Mouse (Mus musculus) adrenal gland, postnatal 25 days (tissue): ENCODE data around the gene Fer1l4. TPM values are rescaled to one million over a fixed set of nuclear protein-coding genes. Genes with fewer than 3 reads are reported as not detected.

Experiments
- DNase-seq: peaks from one replicate; pipeline ENCODE4 v3.0.0; 2021; ENCODE audit warnings: mixed read lengths
- long read RNA-seq: library from polyadenylated mRNA; stranded (forward); transcript quantifications from one replicate; pipeline ENCODE4 v2.0.0, GENCODE M21; 2021
- total RNA-seq: library from RNA; stranded (reverse); gene quantifications from 2 replicates; pipeline ENCODE4 v1.2.3, GENCODE M21; 2021

Gene Fer1l4
- not detected in 2 replicates for total RNA-seq
- long read RNA-seq, result 0 reads

- DNase-seq, result no peak
These were observed at the start of gene Fer1l4 for GRCm38 (mm10) chr2:156052816-156053215. Gene Fer1l4 (minus strand): TSS chr2:156052947.

GRCm38 (mm10) chr2:156091926-156092325, 39.2 kb upstream of the Fer1l4 start:
- DNase-seq, result no peak

GRCm38 (mm10) chr2:156089799-156090198, 37.1 kb upstream of the Fer1l4 start:
- no peak for DNase-seq

DNA sequence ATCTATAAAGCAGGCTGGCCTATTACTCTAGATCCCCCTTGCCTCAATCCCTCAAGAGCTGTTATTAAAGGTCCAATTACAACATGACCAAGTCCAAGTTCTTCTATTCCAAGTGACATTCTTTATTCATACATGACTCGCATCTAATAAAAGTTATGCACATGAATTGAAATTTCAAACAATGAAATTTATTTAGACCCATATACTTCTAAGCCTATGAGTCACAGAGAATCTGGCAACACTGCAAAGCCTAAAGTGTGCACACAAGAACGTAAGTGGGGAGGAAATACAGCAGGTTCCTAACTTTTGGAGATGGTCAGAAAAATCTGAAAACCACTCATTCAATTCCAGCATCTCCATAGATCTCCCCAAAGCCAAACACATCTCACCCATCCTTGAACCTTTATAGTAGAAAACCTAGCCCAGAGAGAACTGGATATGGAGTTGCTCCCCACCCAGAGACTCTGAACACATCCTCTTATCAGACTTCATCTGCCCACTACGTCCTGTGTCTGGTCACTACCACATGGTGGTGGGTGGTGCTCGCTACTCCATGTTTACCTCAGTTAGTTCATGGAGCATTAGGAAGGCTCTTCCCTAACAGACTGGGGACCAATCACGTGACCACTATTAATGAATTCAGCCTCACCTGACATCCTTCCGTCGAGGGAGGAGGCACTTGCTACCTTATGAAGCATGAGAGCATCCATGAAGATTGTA, 34.8 kb upstream of the Fer1l4 start:
- no peak for DNase-seq

DNA sequence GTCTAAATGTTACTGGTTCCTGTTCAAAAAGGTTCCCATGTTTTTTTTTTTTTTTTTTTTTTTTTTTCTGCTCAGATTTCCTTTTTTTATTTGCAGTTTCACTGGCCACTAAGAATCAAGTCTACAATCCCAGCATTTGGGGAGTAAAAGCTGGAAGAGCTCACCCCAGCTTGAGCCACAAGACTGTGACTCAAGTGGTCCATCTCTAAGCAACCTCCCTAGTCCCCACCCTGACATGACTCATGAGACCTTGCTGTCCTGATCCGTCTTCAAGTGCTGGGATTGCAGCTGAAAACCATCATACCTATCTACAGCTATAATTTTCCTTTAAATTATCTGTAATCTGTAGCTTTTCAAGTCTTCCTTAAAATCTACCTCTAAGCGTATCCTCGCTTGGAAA, 31.8 kb upstream of the Fer1l4 start:
- DNase-seq, result no peak

GRCm38 (mm10) chr2:156080391-156080790, 27.6 kb upstream of the Fer1l4 start:
- DNase-seq, result no peak

DNA sequence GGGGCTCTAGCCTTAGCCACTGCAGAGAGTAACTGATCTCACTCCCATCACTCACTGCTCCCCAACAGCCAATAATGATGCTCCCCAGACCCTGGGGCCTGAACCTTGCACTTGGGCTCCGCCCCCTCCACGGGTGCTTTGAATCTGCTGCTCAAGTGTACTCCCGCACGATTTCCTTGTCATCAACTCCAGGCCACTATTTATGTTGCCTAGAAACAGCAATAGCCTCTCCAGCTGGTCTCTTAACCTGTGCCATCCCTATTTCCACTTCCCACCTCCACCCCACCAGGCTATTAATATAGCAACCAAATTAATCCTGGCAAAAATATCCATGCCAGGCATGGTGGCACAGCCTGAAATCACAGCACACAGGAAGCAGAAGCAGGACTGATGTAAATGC, 26.9 kb upstream of the Fer1l4 start:
- DNase-seq, result no peak

DNA sequence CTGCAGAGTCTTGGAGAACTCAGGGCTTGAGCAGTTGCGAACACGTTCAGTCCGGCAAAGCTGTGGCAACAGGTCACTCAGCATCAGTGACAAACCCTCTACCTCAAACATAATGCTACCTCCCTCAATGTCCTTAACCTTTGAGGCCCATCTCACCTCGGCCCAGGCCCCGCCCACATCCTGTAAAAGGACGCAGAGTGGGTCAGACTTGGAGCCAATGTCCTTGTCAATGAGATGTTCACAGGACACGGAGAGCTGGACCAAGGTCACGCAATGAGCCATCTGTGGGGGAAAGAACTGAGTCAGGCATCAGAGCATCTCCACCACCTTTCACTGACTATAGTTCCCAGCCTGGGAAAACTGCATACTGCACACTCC, 26.4 kb upstream of the Fer1l4 start:
- peak; percentile 51 for DNase-seq

DNA sequence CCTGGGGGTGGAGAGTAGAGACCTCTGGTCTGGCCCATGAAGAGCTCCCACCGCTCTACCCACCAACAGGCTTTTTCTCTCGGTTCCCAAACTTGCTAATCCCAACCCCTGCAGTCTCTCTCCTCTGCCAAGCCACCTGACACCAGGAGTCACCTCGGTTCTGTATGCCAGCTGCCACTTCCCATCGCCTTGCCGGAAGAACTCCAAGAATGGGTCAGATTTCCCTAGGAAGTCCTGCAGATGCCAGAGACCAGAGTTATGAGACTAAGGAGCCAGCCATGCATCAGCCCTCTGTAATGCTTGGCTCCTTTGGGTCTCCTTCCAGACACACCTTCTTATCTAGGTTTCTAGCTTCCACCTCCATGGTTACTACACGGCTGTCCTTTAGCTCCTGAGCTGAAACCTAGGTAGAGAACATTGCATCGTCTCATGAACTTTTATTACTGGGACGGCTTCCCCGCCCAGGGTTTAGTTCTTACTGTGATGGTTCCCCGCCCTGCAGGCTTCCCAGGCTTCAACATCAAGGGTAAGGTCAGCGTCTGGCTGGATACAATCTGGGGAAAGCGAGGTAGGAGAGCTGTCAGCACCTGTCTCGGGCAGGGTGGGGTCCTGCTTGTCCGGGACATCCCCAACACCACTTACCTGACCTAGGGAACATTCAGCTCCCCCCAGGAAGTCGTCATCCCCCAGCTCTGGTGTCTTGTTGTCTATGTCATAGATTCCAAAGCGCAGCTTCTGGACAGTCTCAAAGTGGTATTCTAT, 25.9 kb upstream of the Fer1l4 start:
- DNase-seq, result no peak

- DNase-seq, result no peak
These were observed 24.7 kb upstream of the Fer1l4 start for GRCm38 (mm10) chr2:156077461-156077860.

DNA sequence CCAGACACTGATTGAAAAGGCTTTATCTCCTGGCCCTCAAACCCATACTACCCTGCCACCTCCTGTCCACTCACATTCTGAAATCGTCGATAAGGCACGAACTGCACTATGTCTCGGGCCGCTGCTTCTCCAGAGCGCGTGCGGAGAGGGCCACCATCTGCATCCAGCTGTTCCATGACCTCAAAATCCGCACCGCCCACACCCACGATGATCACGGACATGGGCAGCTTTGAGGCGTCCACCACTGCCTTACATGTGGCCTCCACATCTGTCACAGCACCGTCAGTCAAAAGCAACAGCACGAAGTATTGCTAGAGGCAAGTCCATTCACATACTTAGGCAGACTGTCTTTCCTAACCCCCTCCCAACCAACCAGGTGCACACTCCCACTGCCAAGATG, 21.0 kb upstream of the Fer1l4 start:
- no peak for DNase-seq

- DNase-seq, result no peak
These were observed 18.5 kb upstream of the Fer1l4 start for GRCm38 (mm10) chr2:156071236-156071635.

GRCm38 (mm10) chr2:156067916-156068315, 15.2 kb upstream of the Fer1l4 start:
- no peak for DNase-seq

DNA sequence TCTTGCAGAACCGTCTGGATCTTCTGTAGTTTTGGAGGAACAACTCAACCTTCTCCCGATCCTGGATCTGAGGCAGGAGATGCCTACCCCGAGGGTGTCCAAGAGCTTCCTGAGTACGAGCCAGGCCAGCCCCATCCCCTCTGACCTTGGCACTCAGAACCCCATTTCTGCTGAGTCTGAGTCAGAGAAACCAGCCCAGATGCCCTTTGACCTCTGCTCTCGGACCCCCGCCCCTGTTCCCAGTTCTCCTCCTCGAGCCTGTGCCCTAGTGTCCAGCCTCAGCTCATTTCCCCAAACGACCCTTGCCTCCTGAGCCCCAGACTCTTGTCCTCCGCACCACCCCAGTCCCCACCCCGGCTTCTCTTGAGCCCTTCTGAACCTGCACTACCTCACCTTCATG, 13.4 kb upstream of the Fer1l4 start:
- no peak for DNase-seq

- peak; percentile 90 for DNase-seq
These were observed 12.6 kb upstream of the Fer1l4 start, which contains the start of gene Spag4 for GRCm38 (mm10) chr2:156065099-156066041. Gene Spag4 (plus strand): TSS chr2:156065175.

DNA sequence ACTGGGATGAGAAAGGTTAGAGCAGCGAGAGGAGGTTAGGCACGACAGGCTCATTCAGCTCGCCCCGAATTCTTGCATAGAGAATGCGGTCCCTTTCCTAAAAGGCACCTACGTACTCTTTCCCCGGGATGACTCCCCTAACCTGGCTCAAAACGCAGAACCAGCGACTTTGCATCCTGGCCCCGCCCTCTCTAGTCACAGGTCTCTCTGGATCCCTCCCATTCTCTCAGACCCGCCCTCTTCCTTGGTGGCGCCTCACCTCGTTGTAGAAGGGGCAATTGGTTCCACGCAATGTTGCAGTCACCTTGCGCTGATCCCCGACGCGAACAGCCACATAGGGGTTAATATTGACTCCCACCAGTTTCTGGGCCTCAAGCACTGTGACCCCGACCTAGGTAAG, 4.8 kb downstream of the Fer1l4 start:
- DNase-seq, result no peak

DNA sequence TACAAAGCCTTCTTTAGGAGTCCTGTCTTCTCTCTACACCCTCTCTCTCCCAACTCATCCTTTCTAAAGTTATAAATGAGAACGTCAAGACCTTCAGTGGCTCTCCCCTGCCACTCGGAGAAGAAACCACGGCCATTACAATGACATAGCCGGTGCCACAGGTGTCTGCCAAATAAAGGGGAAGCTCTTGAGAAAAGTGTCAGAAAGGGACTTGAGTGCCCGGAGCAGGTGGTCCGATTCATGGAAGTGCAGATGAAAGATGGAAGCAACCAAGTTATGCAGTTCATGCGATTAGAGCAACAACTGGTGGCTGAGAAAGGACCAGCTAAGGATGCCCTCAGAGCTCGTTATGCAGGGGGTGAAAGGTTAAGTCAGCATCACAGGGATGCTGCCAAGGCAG, 9.8 kb downstream of the Fer1l4 start:
- DNase-seq, result no peak

DNA sequence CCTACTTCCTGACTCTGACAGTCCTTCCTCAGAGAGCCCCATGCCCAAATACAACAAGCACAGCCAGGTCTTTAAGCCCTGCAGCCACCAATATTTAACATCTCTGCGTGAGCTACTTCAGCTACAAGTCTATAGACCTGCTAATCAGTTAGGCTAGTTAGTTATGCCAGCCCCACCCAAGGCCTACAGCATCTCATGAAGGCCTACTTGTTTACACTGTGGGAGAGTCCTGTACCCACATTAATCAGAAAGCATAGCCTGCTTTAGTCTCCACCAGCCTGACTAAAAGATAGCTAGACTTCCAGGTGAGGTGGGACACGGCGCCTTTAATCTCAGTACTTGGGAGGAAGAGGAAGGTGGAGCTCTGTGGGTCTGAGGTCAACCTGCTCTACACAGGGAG, 13.4 kb downstream of the Fer1l4 start:
- DNase-seq, result no peak

GRCm38 (mm10) chr2:156025482-156025881, 27.3 kb downstream of the Fer1l4 start:
- DNase-seq, result no peak

DNA sequence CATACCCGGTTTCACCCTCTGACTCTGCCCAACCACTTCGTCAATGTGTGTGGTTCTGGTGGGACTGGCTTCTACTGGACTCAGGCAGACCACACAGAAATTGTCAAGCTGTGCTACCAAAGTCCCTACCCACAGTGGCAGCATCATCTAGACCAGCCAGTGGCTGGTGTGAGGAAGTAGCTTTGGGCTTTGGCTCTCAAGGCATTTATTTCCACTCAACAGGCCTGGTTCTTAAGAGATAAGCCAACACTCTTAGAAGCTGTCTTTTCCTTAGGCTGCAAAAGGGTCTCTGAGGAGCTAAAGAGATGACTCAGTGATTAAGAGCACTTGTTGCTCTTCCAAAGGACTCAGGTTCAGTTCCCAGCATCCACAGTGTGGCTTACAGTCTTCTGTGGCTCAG, 31.0 kb downstream of the Fer1l4 start:
- no peak for DNase-seq

GRCm38 (mm10) chr2:156021219-156021618, 31.5 kb downstream of the Fer1l4 start:
- no peak for DNase-seq

GRCm38 (mm10) chr2:156018106-156018505, 34.6 kb downstream of the Fer1l4 start:
- no peak for DNase-seq
